ENCODE assay signal across 23 mouse cellular contexts in the genomic region with DNA sequence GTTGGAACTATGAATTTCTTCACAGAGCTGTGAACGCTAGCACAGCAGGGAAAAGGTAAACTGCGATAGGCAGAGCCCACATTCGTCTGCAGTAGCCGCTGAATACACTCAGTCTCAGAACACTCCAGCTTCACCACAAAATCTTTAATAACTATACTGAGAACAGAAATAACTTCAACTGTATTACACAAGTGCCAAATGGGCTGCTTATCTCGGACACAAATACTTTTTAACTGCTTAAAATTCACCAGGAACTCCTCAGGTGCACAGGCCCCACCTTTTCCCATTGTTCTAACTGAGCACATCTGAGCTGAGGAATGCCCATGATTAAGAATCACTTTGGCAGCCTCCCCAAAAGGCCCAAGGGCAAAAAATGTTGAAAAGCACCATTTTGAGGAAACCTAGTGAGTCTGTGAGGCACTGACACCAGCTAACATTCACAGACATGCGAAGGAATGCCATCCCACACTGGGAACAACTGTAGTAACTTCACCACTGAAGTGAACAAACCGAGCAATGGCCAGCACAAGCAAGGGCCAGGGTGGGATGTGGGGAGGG. TPM values are rescaled to one million over a fixed set of nuclear protein-coding genes. Genes with fewer than 3 reads are reported as not detected.
DNase-seq lines count a peak whose midpoint lies in the region; ATAC-seq lines count a peak whose summit lies in the region.
"Had no signal": no experiment of that assay in that cellular context is flagged by ENCODE, and none has a peak within 500 bp of the region (broad histone marks: within the 10 kb centered on the region; RNA-seq: fewer than 3 reads in every experiment).

No protein-coding gene starts in this region.

- H3K27me3 ChIP-seq in limb, embryonic 12.5 days = no peaks in the 10 kb centered on the region
- H3K27me3 ChIP-seq in limb, embryonic 10.5 days (ENCODE audit: low read depth, poor library complexity, severe bottlenecking) = no peaks in the 10 kb centered on the region
- H3K27me3 ChIP-seq in midbrain, embryonic 10.5 days (ENCODE audit: low read depth, poor library complexity, severe bottlenecking) = no peaks in the 10 kb centered on the region
- H3K27me3 ChIP-seq: embryonic facial prominence, embryonic 13.5 days; forebrain, embryonic 15.5 days; heart, embryonic 12.5 days; hindbrain, embryonic 13.5 days had no signal

- no peaks in the 10 kb centered on the region for H3K9me3 ChIP-seq in limb, embryonic 12.5 days
- H3K9me3 ChIP-seq in limb, embryonic 10.5 days (replicated peaks) = no peaks in the 10 kb centered on the region
- H3K9me3 ChIP-seq in midbrain, embryonic 10.5 days (replicated peaks) = no peaks in the 10 kb centered on the region
- H3K9me3 ChIP-seq: embryonic facial prominence, embryonic 13.5 days; forebrain, embryonic 15.5 days; G1E; heart, embryonic 12.5 days; hindbrain, embryonic 13.5 days had no signal

- WGBS in limb, embryonic 12.5 days = 77% methylated on average over 7 of the region's 7 CpGs
- WGBS in limb, embryonic 10.5 days = 82% methylated on average over 7 of the region's 7 CpGs
- WGBS in midbrain, embryonic 10.5 days = 75% methylated on average over 7 of the region's 7 CpGs

- peaks cover 5% of the 10 kb centered on the region; the same call in 1 of the 2 replicates for H3K36me3 ChIP-seq in limb, embryonic 12.5 days
- H3K36me3 ChIP-seq in limb, embryonic 10.5 days = peaks cover 22% of the 10 kb centered on the region
- peaks cover 46% of the 10 kb centered on the region for H3K36me3 ChIP-seq in midbrain, embryonic 10.5 days
- H3K36me3 ChIP-seq: forebrain, embryonic 15.5 days; G1E had no signal

- peaks cover 13% of the 10 kb centered on the region for H3K4me1 ChIP-seq in limb, embryonic 12.5 days (replicated peaks)
- no peaks in the 10 kb centered on the region for H3K4me1 ChIP-seq in limb, embryonic 10.5 days
- H3K4me1 ChIP-seq in brown adipose tissue, adult 24 weeks (ENCODE audit: control insufficient read depth, insufficient read depth, insufficient read length, low read length) = peaks cover 15% of the 10 kb centered on the region
- H3K4me1 ChIP-seq in midbrain, embryonic 10.5 days = no peaks in the 10 kb centered on the region
- H3K4me1 ChIP-seq: forebrain, embryonic 15.5 days; heart, embryonic 12.5 days; hindbrain, embryonic 13.5 days had no signal

- no peak for DNase-seq in limb, embryonic 10.5 days (ENCODE audit: low spot score)
- DNase-seq in 3T3-L1 (ENCODE audit: low read depth, low spot score) = peak; percentile 39
- peak; percentile 17 for DNase-seq in ES-CJ7 (ENCODE audit: low read depth, low spot score)
- no peak for DNase-seq in midbrain, embryonic 10.5 days (ENCODE audit: low spot score)
- DNase-seq in heart, adult 8-10 months (ENCODE audit: low spot score) = no peak
- DNase-seq: adrenal gland, adult 2 months; cerebellum, adult 9-11 months; gastrocnemius, postnatal 25 days; heart, postnatal 14 days; kidney, adult 2 months; kidney, postnatal 4 days; layer of hippocampus, adult 9-11 months; retina, postnatal 1 day had no signal

- no peak for ATAC-seq in limb, embryonic 12.5 days (ENCODE audit: insufficient number of reproducible peaks, insufficient read depth, low FRiP score, low TSS enrichment, low read depth)
- ATAC-seq: forebrain, embryonic 15.5 days; inflammation-experienced regulatory T-cells, adult 6 months had no signal

- H3K4me3 ChIP-seq in limb, embryonic 12.5 days (replicated peaks) = no peak overlapping the region
- H3K4me3 ChIP-seq in limb, embryonic 10.5 days = no peak overlapping the region
- no peak overlapping the region for H3K4me3 ChIP-seq in brown adipose tissue, adult 24 weeks (ENCODE audit: insufficient read depth, low read depth, low read length)
- H3K4me3 ChIP-seq in midbrain, embryonic 10.5 days = no peak overlapping the region
- H3K4me3 ChIP-seq: embryonic facial prominence, embryonic 13.5 days; forebrain, embryonic 15.5 days; heart, embryonic 12.5 days; hindbrain, embryonic 13.5 days; left cerebral cortex, adult 2 months had no signal

- no peak overlapping the region for H3K4me2 ChIP-seq in limb, embryonic 12.5 days
- H3K4me2 ChIP-seq: embryonic facial prominence, embryonic 13.5 days; forebrain, embryonic 15.5 days; heart, embryonic 12.5 days; hindbrain, embryonic 13.5 days had no signal

- no peak overlapping the region for H3K9ac ChIP-seq in limb, embryonic 12.5 days (replicated peaks)
- H3K9ac ChIP-seq: embryonic facial prominence, embryonic 13.5 days; forebrain, embryonic 15.5 days; heart, embryonic 12.5 days; hindbrain, embryonic 13.5 days had no signal

- H3K27ac ChIP-seq in limb, embryonic 12.5 days = peak overlapping the region; percentile 79; the same call in 1 of the 2 replicates
- no peak overlapping the region for H3K27ac ChIP-seq in limb, embryonic 10.5 days
- peak overlapping the region; percentile 89 for H3K27ac ChIP-seq in brown adipose tissue, adult 24 weeks (replicated peaks; ENCODE audit: low read depth, low read length)
- H3K27ac ChIP-seq in midbrain, embryonic 10.5 days (replicated peaks) = no peak overlapping the region
- H3K27ac ChIP-seq: embryonic facial prominence, embryonic 13.5 days; hindbrain, embryonic 13.5 days; left cerebral cortex, adult 2 months; stomach, postnatal 0 days had no signal

RNA-seq across cellular contexts. Expression of a gene that starts 47.2 kb away (rescaled TPM):
- polyA plus RNA-seq in limb, embryonic 12.5 days (2016; fragmentation: Nextera tagmentation; extraction: Ambion mirVana) = 39.0 and 40.6 TPM in 2 replicates
- 35.1 and 41.4 TPM in 2 replicates for polyA plus RNA-seq in limb, embryonic 10.5 days (2016; fragmentation: Nextera tagmentation; extraction: Ambion mirVana)
- 156 and 175 TPM in 2 replicates for polyA plus RNA-seq in brown adipose tissue, adult 24 weeks (2012; ENCODE audit: insufficient read depth, insufficient read length, missing spikeins)
- 54.6 and 54.8 TPM in 2 replicates for polyA plus RNA-seq in midbrain, embryonic 10.5 days (2016; fragmentation: Nextera tagmentation; extraction: Ambion mirVana)
- total RNA-seq in heart, adult 8-10 months (2022) = 10 to 100 TPM; 64.1 to 69.9 (median 68.6) TPM
- polyA plus RNA-seq: inflammation-experienced regulatory T-cells, adult 6 months had no signal

Comparison
In these comparisons a context has a peak if more than half of its experiments do, and no peak if none do; other contexts are left out.
1. H3K27ac ChIP-seq: peak in limb, embryonic 12.5 days (single experiment) and brown adipose tissue, adult 24 weeks (single experiment); none in limb, embryonic 10.5 days (single experiment) and midbrain, embryonic 10.5 days (single experiment).
2. DNase-seq: peak in 3T3-L1 (single experiment) and ES-CJ7 (single experiment); none in limb, embryonic 10.5 days (single experiment), midbrain, embryonic 10.5 days (single experiment) and heart, adult 8-10 months (single experiment).